Mouse (Mus musculus) left cerebral cortex, postnatal 25 days (tissue): ENCODE measurements around the gene Bcl2l1. TPM values are rescaled to one million over a fixed set of nuclear protein-coding genes. Genes with fewer than 3 reads are reported as not detected.

Experiments used
- DNase-seq, 2 experiments: peaks; one replicate each; pipeline ENCODE4 v3.0.0; 2022; ENCODE audit warnings: low spot score in 2 of 2, mixed read lengths in 1 of 2
- intact Hi-C: fragments of 180-260 bp; cut with DNase I; formaldehyde crosslinking; loops from one replicate; pipeline ENCODE4 v1.15.1; 2025
- microRNA-seq, 2 experiments: library from miRNA; unstranded; fragments of <30 nt; microRNA quantifications; one replicate each; pipeline ENCODE4 v1.2.0; 2022
- total RNA-seq, 2 experiments: library from RNA; stranded (reverse); gene quantifications; 2 replicates each; pipeline ENCODE4 v1.2.3; 2021

The Bcl2l1 gene
- total RNA-seq, 2 experiments from 2014 or later = 128 to 138 TPM

- no peak for DNase-seq
- intact Hi-C loops = no loop called here
These were observed 77.4 kb downstream of the Bcl2l1 start, which contains the start of gene Cox4i2 for GRCm38 (mm10) chr2:152753944-152754711. Cox4i2 (plus strand) TSS chr2:152754173.

GRCm38 (mm10) chr2:152742435-152742834, 89.1 kb downstream of the Bcl2l1 start:
- DNase-seq = peak in 1 of 2 experiments; percentile 13
- intact Hi-C loops = no loop called here

GRCm38 (mm10) chr2:152741153-152742041, 90.1 kb downstream of the Bcl2l1 start:
- peak in 1 of 2 experiments; percentile 4 for DNase-seq
- intact Hi-C loops = loop anchor here (2.0 kb wide), 1 partner anchor 45 kb away; no protein-coding TSS in a partner anchor

- intact Hi-C loops = loop anchor here (2.0 kb wide), 1 partner anchor 44 kb away; no protein-coding TSS in a partner anchor
- no peak for DNase-seq
These were observed 91.0 kb downstream of the Bcl2l1 start for GRCm38 (mm10) chr2:152740490-152740889.

- DNase-seq = no peak
- intact Hi-C loops = loop anchor here (2.0 kb wide), 2 partner anchors 33 to 43 kb away; no protein-coding TSS in a partner anchor
These were observed 91.7 kb downstream of the Bcl2l1 start for GRCm38 (mm10) chr2:152739842-152740260.

GRCm38 (mm10) chr2:152739031-152739841, 92.3 kb downstream of the Bcl2l1 start:
- peak in 1 of 2 experiments; percentile 19 for DNase-seq
- intact Hi-C loops = loop anchor here (2.0 kb wide), 1 partner anchor 32 kb away; no protein-coding TSS in a partner anchor

GRCm38 (mm10) chr2:152738341-152738740, 93.2 kb downstream of the Bcl2l1 start:
- intact Hi-C loops = loop anchor here (2.0 kb wide), 1 partner anchor 32 kb away; no protein-coding TSS in a partner anchor

GRCm38 (mm10) chr2:152737306-152738221, 94.0 kb downstream of the Bcl2l1 start:
- DNase-seq = no peak
- intact Hi-C loops = loop anchor here (2.0 kb wide), 1 partner anchor 31 kb away; no protein-coding TSS in a partner anchor

More at GRCm38 (mm10) chr2:152738341-152738740, 93.2 kb downstream of the Bcl2l1 start:
- no peak for DNase-seq

- intact Hi-C loops = no loop called here
- peak in 1 of 2 experiments; percentile 32 for DNase-seq
These were observed 94.8 kb downstream of the Bcl2l1 start for GRCm38 (mm10) chr2:152736748-152737147.

GRCm38 (mm10) chr2:152736090-152736601, 95.4 kb downstream of the Bcl2l1 start, which contains the start of gene Id1:
Id1 (plus strand) TSS chr2:152736251.
- intact Hi-C loops = no loop called here
- DNase-seq = peak; percentile 49 to 64

- intact Hi-C loops = no loop called here
- peak; percentile 90 to 97 for DNase-seq
These were observed 96.5 kb downstream of the Bcl2l1 start for GRCm38 (mm10) chr2:152734984-152735383.

- DNase-seq = no peak
- intact Hi-C loops = no loop called here
These were observed 97.0 kb downstream of the Bcl2l1 start for GRCm38 (mm10) chr2:152734501-152734900.

- DNase-seq = no peak
- intact Hi-C loops = no loop called here
These were observed 98.3 kb downstream of the Bcl2l1 start for GRCm38 (mm10) chr2:152733201-152733600.

Small RNA genes within 50 kb of the gene (microRNA-seq; reads per million reads assigned to microRNA genes)
- gene Gm23802 = 0 reads per million in 2 experiments
- 0 reads per million in 2 experiments for gene Mir5622

Other genes starting within 250 kb of the Bcl2l1 start
- gene Defb45, start 232.3 kb downstream of the Bcl2l1 start, total RNA-seq = not detected
- not detected for gene Defb36, start 227.4 kb downstream of the Bcl2l1 start, total RNA-seq
- not detected for gene Defb25, start 208.7 kb downstream of the Bcl2l1 start, total RNA-seq
- 1 to 10 TPM; 1.1 TPM for gene Rem1, start 204.8 kb downstream of the Bcl2l1 start, total RNA-seq
- gene H13, start 162.3 kb downstream of the Bcl2l1 start, total RNA-seq = 10 to 100 TPM; 73.1 to 85.4 TPM
- gene Mcts2, start 144.7 kb downstream of the Bcl2l1 start, total RNA-seq = 10 to 100 TPM; 21.3 to 24.5 TPM
- 10 to 100 TPM; 19.9 to 30.4 TPM for gene Id1, start 95.5 kb downstream of the Bcl2l1 start, total RNA-seq
- 1 to 10 TPM; 1.8 to 2.6 TPM for gene Cox4i2, start 77.6 kb downstream of the Bcl2l1 start, total RNA-seq
- gene Tpx2, start 16.2 kb upstream of the Bcl2l1 start, total RNA-seq = 1 to 10 TPM; 1.7 to 2.2 TPM
- gene Mylk2, start 79.6 kb upstream of the Bcl2l1 start, total RNA-seq = not detected
- gene Foxs1, start 101.5 kb upstream of the Bcl2l1 start, total RNA-seq = 1 to 10 TPM; 1.0 TPM
- 10 to 100 TPM; 17.8 to 23.4 TPM for gene Dusp15, start 120.0 kb upstream of the Bcl2l1 start, total RNA-seq
- gene Ttll9, start 130.8 kb upstream of the Bcl2l1 start, total RNA-seq = 1 to 10 TPM; 1.7 to 2.6 TPM
- 10 to 100 TPM; 50.7 to 51.4 TPM for gene Pdrg1, start 183.7 kb upstream of the Bcl2l1 start, total RNA-seq
- 1 to 10 TPM; 4.3 to 5.7 TPM for gene Xkr7, start 200.1 kb upstream of the Bcl2l1 start, total RNA-seq
- gene Ccm2l, start 234.2 kb upstream of the Bcl2l1 start, total RNA-seq = 1 to 10 TPM; 4.9 to 5.5 TPM